Mouse (Mus musculus): ENCODE results near the gene Gm37240.

Gm37240 gene

GRCm38 (mm10) chr3:85172096-85172495 lies 715.2 kb downstream of the Gm37240 start:
- DNase-seq, result no peak

- DNase-seq, result no peak
These were observed 718.5 kb downstream of the Gm37240 start for GRCm38 (mm10) chr3:85168816-85169215.

DNA sequence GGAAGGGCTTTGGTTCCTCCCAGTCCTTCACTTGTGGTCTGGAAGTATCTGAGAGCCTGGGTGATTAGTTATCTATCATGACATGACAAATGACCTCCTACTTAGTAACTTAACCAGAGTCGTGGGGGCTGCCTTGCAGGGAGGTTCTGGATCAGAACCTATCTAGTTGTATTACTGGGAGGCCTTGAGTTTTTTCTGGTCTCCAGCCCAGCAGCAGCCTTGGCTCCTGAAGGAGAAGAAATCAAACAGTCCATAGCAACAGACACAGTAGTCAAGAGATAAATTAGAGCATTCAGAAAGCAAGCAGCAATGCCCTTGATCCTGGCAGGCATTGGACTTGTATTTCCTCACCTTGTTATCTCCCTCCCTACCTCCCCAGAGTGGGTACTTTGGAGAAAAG lies 722.4 kb downstream of the Gm37240 start:
- DNase-seq, result no peak

- DNase-seq, result no peak
These were observed 723.9 kb downstream of the Gm37240 start for GRCm38 (mm10) chr3:85163396-85163795.

- DNase-seq, result no peak
These were observed 724.9 kb downstream of the Gm37240 start for GRCm38 (mm10) chr3:85162430-85162829.

DNA sequence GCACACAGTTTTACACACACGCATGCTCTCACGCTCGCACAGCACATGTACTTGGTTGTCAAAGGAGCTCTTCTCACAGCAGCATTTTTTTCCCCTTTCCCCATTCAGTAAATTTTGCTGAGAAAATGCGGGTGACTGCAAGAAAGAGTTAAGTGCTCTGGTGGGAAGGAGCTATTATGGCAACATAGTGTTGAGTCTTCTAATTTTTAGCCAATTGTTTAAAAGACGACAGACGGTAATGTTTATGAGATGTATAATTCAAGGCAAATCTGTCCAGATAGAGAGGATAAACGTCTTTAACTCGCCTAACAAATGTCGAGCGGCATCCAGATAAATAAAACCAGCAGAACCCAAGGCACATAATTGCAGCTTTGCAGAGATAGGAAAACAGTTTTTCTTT lies 726.5 kb downstream of the Gm37240 start:
- DNase-seq, result no peak

GRCm38 (mm10) chr3:85159631-85160030 lies 727.7 kb downstream of the Gm37240 start:
- DNase-seq, result no peak

- DNase-seq, result no peak
These were observed 738.5 kb downstream of the Gm37240 start for GRCm38 (mm10) chr3:85148816-85149215.

DNA sequence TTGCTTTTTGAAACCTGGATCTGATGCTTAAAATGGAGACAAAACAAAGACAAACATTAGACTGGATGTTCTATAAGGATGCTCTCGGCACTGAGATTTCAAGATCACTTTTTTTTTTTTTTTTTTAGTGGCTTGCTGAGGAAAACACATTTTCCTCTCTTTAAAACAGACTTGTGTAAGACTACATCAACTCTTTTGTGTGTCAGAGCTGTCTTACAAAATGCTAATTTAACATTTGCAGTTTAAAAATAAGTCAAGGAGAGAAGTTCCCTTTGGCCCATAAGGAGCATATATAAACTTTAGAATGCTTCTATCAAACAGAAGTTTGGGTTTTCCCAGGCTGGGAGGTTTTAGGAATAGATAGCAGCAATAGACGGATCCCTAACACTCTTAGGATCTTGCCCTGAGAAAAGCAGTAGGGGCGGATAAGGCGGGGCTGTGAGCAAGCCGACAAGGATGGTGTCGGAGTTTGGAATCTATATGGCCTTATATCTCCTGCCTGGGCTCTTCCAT lies 739.2 kb downstream of the Gm37240 start:
- DNase-seq, result no peak

DNA sequence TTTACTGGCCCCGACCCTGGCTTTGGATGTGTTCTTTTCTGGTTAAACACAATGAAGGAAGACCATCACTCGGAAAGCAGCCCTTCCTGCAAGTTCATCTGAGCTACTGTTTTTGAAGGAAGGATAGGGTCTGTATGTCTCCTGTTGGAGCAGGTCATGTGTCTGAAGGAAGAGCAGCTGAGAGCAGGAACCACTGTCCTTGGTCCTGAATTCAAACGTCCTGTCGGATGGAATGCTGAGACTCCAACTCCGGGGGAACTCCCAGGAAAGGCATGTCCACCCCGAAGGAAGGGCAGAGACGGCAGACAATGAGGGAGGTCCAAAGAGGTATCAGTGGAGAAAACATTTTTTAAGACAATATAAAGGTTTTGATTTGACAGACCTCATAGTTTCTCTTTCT lies 741.8 kb downstream of the Gm37240 start:
- no peak for DNase-seq

- DNase-seq, result no peak
These were observed 742.2 kb downstream of the Gm37240 start for GRCm38 (mm10) chr3:85145076-85145475.

GRCm38 (mm10) chr3:85144425-85144824 lies 742.9 kb downstream of the Gm37240 start:
- no peak for DNase-seq

- DNase-seq, result no peak
These were observed 746.8 kb downstream of the Gm37240 start for GRCm38 (mm10) chr3:85140488-85140887.

DNA sequence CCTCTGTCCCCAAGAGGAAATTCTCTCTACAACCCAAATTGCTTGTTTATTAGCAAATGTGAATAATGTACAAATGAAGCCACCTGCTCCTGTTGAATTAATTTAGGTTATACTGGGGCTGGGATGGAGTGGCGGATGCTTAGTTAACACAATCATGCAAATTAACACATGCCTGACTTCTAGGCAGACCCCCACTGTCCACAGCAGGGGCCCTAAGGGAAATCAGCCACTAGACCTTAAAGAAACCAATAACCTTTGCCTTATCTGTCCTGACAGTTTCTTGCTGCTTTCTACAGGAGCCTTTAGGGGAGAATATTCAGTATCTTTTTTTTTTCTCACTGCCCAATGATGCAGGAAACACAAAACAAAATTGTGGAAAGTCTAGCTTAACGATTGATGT lies 748.9 kb downstream of the Gm37240 start:
- no peak for DNase-seq

- no peak for DNase-seq
These were observed 753.8 kb downstream of the Gm37240 start for GRCm38 (mm10) chr3:85133561-85133960.

GRCm38 (mm10) chr3:85131878-85132277 lies 755.4 kb downstream of the Gm37240 start:
- DNase-seq, result no peak

- no peak for DNase-seq
These were observed 758.8 kb downstream of the Gm37240 start for GRCm38 (mm10) chr3:85128546-85128945.

- DNase-seq, result no peak
These were observed 760.3 kb downstream of the Gm37240 start for GRCm38 (mm10) chr3:85126970-85127369.

- no peak for DNase-seq
These were observed 761.8 kb downstream of the Gm37240 start for GRCm38 (mm10) chr3:85125471-85125870.

DNA sequence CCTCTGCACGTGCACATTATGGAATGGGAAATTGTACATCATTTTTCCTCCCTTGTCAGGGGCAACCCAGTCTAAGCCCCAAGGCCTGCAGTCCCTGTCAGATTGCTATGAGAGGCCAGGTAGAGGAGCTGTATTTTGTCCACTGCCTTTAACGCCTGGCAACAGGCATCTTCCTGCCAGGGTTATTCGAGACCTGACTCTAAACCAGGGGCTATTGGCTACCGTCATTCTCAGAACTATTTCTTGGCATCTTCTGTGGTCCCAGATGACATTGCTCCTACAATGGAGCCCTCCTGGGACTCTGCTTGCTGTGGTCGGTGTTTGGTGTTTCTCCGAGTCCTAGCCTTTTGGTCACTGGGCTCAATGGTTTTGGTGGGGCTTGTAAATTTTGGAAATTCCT lies 762.4 kb downstream of the Gm37240 start:
- no peak for DNase-seq

DNA sequence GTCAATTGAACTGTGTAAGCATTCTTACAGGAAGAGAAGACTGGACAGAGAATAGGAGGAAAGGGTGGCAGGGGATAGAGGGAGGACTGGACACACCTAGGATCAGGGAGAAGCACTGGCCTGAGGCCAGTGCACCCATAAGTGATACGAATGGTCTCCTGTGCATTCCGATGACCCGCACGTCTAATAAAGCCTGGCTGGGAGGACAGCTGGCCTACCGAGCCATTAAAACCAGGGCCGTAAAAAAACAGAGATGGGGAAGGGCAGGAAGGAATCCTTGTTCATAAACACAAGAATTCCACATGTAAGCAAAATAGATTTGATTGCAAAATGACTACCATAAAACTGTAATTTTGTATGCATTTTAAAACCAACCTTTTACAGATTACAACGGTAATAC lies 762.9 kb downstream of the Gm37240 start:
- DNase-seq, result no peak

DNA sequence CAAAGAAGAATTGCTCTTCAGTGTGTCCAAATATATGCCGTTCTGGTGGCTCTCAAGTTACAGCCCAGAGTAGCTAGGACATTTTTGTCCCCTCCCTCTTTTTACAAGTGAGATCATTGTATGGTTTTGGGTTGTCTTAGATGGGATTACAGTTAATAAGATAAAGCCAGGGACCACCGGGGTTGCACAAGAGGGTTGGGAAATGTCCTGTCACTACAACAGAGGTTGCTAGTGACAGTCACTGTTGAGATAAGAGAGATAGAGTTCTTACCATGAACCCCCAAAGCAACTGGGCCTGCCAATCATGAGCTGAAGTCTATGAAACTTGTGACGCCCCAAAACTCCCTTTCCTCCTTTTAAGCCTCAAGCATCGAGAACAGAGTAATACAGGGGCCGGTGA lies 769.6 kb downstream of the Gm37240 start:
- DNase-seq, result no peak

- no peak for DNase-seq
These were observed 770.3 kb downstream of the Gm37240 start for GRCm38 (mm10) chr3:85117014-85117413.

DNA sequence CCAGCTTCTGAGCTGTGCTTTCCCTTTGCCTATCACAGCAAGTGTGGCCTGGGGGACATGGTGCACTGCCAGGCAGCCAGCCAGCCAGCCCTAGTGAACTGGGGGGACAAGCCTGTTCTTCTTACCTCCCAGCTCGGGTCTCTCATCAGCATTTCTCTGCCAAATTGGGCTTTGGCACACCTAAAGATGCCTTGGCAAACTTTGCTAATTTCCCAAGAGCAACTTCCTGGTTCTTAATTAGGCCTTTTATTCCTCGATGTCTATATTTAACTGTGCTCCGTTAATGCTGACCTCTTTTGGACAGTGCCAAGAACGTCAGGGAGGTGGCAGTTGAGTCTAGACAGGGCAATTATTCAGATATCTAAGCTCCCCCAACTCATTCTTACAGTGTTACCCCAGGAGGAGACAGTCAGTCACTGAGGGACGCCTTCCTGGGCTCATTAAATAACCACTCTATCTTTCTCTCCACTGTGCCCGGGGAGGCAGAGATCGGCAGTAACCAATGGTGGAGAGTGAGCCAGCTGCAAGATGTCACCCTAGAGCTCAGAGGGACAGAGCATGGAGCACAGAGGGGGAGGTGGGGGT lies 771.3 kb downstream of the Gm37240 start:
- peak in 1 of 2 experiments; percentile 25 for DNase-seq

DNA sequence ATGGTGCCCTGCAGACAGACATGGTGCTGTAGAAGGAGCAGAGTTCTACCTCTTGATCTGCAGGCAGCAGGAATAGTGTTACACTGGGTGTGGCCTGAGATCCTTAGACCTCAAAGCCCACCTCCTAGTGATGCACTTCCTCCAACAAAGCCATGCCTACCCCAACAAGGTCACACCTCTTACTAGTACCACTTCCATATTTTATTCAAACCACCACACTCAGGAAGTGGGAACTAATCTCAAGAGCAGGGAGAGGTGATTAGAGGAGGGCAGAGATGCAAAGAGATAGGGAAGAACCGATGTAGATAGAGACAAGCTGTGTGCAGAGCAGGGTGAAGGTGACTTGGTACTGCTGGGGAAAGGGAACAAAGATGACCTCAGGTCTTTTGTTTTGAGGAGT lies 773.8 kb downstream of the Gm37240 start:
- no peak for DNase-seq
